ENCODE assay signal across 8 mouse cellular contexts in genomic region chr13:52223098-52223962, GRCm38 (mm10).
DNase-seq lines count a peak whose midpoint lies in the region; ATAC-seq and TF ChIP-seq lines count a peak whose summit lies in the region.

No protein-coding gene starts in this region.

- 86% methylated on average over 6 of the region's 6 CpGs for WGBS in thymus, adult 2 months
- 62% methylated on average over 6 of the region's 6 CpGs for WGBS in intestine, embryonic 14.5 days
- WGBS in midbrain, embryonic 16.5 days: 33% methylated on average over 6 of the region's 6 CpGs

- H3K4me1 ChIP-seq in thymus, adult 2 months (replicated peaks; ENCODE audit: control insufficient read depth, insufficient read depth, low read length): no peaks in the 10 kb centered on the region
- H3K4me1 ChIP-seq in intestine, embryonic 14.5 days (replicated peaks; ENCODE audit: control insufficient read depth, insufficient read depth, low read length): peaks cover 14% of the 10 kb centered on the region
- peaks cover 2% of the 10 kb centered on the region; the same call in 1 of the 2 replicates for H3K4me1 ChIP-seq in midbrain, embryonic 16.5 days (ENCODE audit: control insufficient read depth, insufficient read depth, low read length)

- H3K36me3 ChIP-seq in thymus, adult 2 months (ENCODE audit: control insufficient read depth, insufficient read depth, low read length): no peaks in the 10 kb centered on the region
- H3K36me3 ChIP-seq in intestine, embryonic 14.5 days (ENCODE audit: control insufficient read depth, insufficient read depth, low read length): no peaks in the 10 kb centered on the region
- H3K36me3 ChIP-seq in midbrain, embryonic 16.5 days (ENCODE audit: control insufficient read depth, insufficient read depth, low read length): no peaks in the 10 kb centered on the region

- ATAC-seq in intestine, embryonic 14.5 days (replicated peaks; ENCODE audit: low FRiP score, low TSS enrichment, low read depth): peak; percentile 55
- peak; percentile 75 for ATAC-seq in midbrain, embryonic 16.5 days
- no peak for ATAC-seq in activated CD4-positive, CD25-positive, alpha-beta regulatory T cell, adult 4 months

- H3K4me3 ChIP-seq in thymus, adult 2 months (ENCODE audit: control insufficient read depth, insufficient read depth, low read length): no peak overlapping the region
- no peak overlapping the region for H3K4me3 ChIP-seq in intestine, embryonic 14.5 days (ENCODE audit: low read depth, low read length)
- no peak overlapping the region for H3K4me3 ChIP-seq in midbrain, embryonic 16.5 days (ENCODE audit: low read depth, low read length)

- intact Hi-C loops in gastrocnemius, postnatal 14 days (cut with DNase I; ENCODE audit: low total_unique reads): loop anchor here (5.0 kb wide), 1 partner anchor 381 kb away; no protein-coding TSS in a partner anchor

- no peaks in the 10 kb centered on the region for H3K9me3 ChIP-seq in intestine, embryonic 14.5 days (ENCODE audit: control insufficient read depth, low read length)
- no peaks in the 10 kb centered on the region for H3K9me3 ChIP-seq in midbrain, embryonic 16.5 days (replicated peaks; ENCODE audit: control insufficient read depth, low read length, poor library complexity, severe bottlenecking)

- H3K9ac ChIP-seq in intestine, embryonic 14.5 days (ENCODE audit: low read length): no peak overlapping the region
- H3K9ac ChIP-seq in midbrain, embryonic 16.5 days (ENCODE audit: low read depth, low read length): 0 out of 2 replicates have a peak overlapping the region, but pooled peaks have one; percentile 11

- no peak overlapping the region for H3K27ac ChIP-seq in thymus, adult 2 months (ENCODE audit: control insufficient read depth, insufficient read depth, low read length)
- H3K27ac ChIP-seq in intestine, embryonic 14.5 days (ENCODE audit: low read depth): no peak overlapping the region
- H3K27ac ChIP-seq in midbrain, embryonic 16.5 days (ENCODE audit: low read length): no peak overlapping the region

- no peaks in the 10 kb centered on the region for H3K27me3 ChIP-seq in thymus, adult 2 months (ENCODE audit: control insufficient read depth, insufficient read depth, low read length)
- H3K27me3 ChIP-seq in intestine, embryonic 14.5 days (replicated peaks; ENCODE audit: control insufficient read depth, insufficient read depth, low read length): no peaks in the 10 kb centered on the region
- H3K27me3 ChIP-seq in midbrain, embryonic 16.5 days (ENCODE audit: control insufficient read depth, insufficient read depth, low read depth, low read length): no peaks in the 10 kb centered on the region; the same call in 1 of the 2 replicates

- DNase-seq in thymus, adult 2 months: peak; percentile 20
- no peak for DNase-seq in thymus, adult 18-20 months
- peak; percentile 89 to 90 for DNase-seq in cerebellum, postnatal 10 days
- peak; percentile 54 for DNase-seq in gastrocnemius, postnatal 14 days
- DNase-seq in intestine, embryonic 14.5 days (ENCODE audit: low spot score): peak; percentile 59
- DNase-seq in liver: peak; percentile 26

- TF ChIP-seq CTCF in thymus, adult 2 months (IDR thresholded peaks at IDR 0.05; ENCODE audit: borderline replicate concordance, control insufficient read depth, extremely low read depth, insufficient read depth, low read length, poor library complexity): no peak

- no peak overlapping the region for H3K4me2 ChIP-seq in intestine, embryonic 14.5 days (ENCODE audit: low read length)
- no peak overlapping the region for H3K4me2 ChIP-seq in midbrain, embryonic 16.5 days (ENCODE audit: low read length)

- TF ChIP-seq POLR2A in thymus, adult 2 months (IDR thresholded peaks at IDR 0.05; ENCODE audit: control insufficient read depth, extremely low read depth, insufficient read depth, low read length, poor library complexity): no peak

Comparison
In these comparisons a context has a peak if more than half of its experiments do, and no peak if none do; other contexts are left out.
1. DNase-seq: peak in thymus, adult 2 months (single experiment), cerebellum, postnatal 10 days (2 of 2), gastrocnemius, postnatal 14 days (single experiment), intestine, embryonic 14.5 days (single experiment) and liver (single experiment); none in thymus, adult 18-20 months (0 of 2).